In the genomic region with DNA sequence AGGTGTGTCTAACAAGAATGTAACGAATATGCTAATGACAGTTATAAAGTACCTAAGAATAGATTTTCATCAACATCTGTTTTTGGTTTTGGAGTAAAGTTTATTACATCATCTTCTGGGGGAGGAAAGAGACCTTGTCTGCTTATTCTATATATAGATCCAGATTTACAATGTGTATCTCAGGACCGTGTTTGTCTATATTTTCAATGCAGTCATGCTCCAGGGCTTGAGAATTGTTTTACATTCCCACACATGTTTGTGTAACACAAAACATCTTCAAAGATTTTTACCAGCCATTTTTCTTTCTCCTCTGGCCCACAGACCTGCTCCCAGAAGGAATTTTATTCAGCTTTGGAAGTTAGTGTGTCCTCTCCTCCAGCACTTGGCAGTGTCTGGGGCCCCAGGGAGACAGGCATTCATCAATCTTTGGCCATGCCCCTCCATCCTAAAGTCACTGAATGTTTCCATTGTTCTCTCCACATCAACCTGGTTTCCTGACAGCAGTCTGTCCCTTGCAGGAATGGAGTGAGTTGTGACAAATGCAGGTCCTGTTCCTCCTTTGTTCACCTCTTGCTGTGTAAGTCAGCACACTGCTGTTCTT, we compare ENCODE assay signal across 19 mouse cellular contexts. TPM values are rescaled to one million over a fixed set of nuclear protein-coding genes. Genes with fewer than 3 reads are reported as not detected.
DNase-seq lines count a peak whose midpoint lies in the region; ATAC-seq lines count a peak whose summit lies in the region.
"Had no signal": no experiment of that assay in that cellular context is flagged by ENCODE, and none has a peak within 500 bp of the region (broad histone marks: within the 10 kb centered on the region; RNA-seq: fewer than 3 reads in every experiment).

No protein-coding gene starts in this region.

- 84% methylated on average over 2 of the region's 2 CpGs for WGBS in forebrain, embryonic 10.5 days
- WGBS in forebrain, embryonic 12.5 days: 84% methylated on average over 2 of the region's 2 CpGs
- 22% methylated on average over 2 of the region's 2 CpGs for WGBS in heart, embryonic 16.5 days
- 27% methylated on average over 2 of the region's 2 CpGs for WGBS in embryonic facial prominence, embryonic 14.5 days

- H3K4me1 ChIP-seq in forebrain, embryonic 10.5 days: peaks cover 24% of the 10 kb centered on the region
- 0 out of 2 replicates have a peak, but pooled peaks cover 10% of the 10 kb centered on the region for H3K4me1 ChIP-seq in forebrain, embryonic 12.5 days
- H3K4me1 ChIP-seq in heart, embryonic 16.5 days (ENCODE audit: control insufficient read depth, insufficient read depth, low read length): peaks cover 61% of the 10 kb centered on the region
- H3K4me1 ChIP-seq in embryonic facial prominence, embryonic 14.5 days (ENCODE audit: control insufficient read depth, insufficient read depth, low read length): peaks cover 20% of the 10 kb centered on the region

- no peaks in the 10 kb centered on the region for H3K36me3 ChIP-seq in forebrain, embryonic 10.5 days (replicated peaks)
- H3K36me3 ChIP-seq in forebrain, embryonic 12.5 days (replicated peaks): no peaks in the 10 kb centered on the region
- no peaks in the 10 kb centered on the region for H3K36me3 ChIP-seq in heart, embryonic 16.5 days (ENCODE audit: control insufficient read depth, insufficient read depth)
- no peaks in the 10 kb centered on the region for H3K36me3 ChIP-seq in embryonic facial prominence, embryonic 14.5 days (ENCODE audit: control insufficient read depth, insufficient read depth, low read length)
- H3K36me3 ChIP-seq: hindbrain, embryonic 13.5 days; intestine, embryonic 15.5 days; liver, embryonic 13.5 days had no signal

- no peak for ATAC-seq in forebrain, embryonic 12.5 days (ENCODE audit: low FRiP score)
- ATAC-seq in heart, embryonic 16.5 days (replicated peaks; ENCODE audit: extremely low read depth, insufficient read depth, low FRiP score): no peak
- ATAC-seq in embryonic facial prominence, embryonic 14.5 days (ENCODE audit: low read depth): peak; percentile 74; the same call in 1 of the 2 replicates
- ATAC-seq in erythroid progenitor cell, adult 5-6 weeks (replicated peaks; ENCODE audit: low FRiP score, poor library complexity, severe bottlenecking): no peak
- ATAC-seq: activated CD4-positive, CD25-positive, alpha-beta regulatory T cell, adult 4 months; forebrain, postnatal 0 days; intestine, embryonic 15.5 days had no signal

- no peaks in the 10 kb centered on the region for H3K27me3 ChIP-seq in forebrain, embryonic 10.5 days (ENCODE audit: poor library complexity, severe bottlenecking)
- H3K27me3 ChIP-seq in forebrain, embryonic 12.5 days: no peaks in the 10 kb centered on the region
- H3K27me3 ChIP-seq in heart, embryonic 16.5 days (ENCODE audit: control insufficient read depth, insufficient read depth, low read length): no peaks in the 10 kb centered on the region
- no peaks in the 10 kb centered on the region for H3K27me3 ChIP-seq in embryonic facial prominence, embryonic 14.5 days (replicated peaks; ENCODE audit: control insufficient read depth, insufficient read depth, low read length)
- H3K27me3 ChIP-seq: hindbrain, embryonic 13.5 days; intestine, embryonic 15.5 days; liver, embryonic 13.5 days had no signal

- H3K9me3 ChIP-seq in forebrain, embryonic 10.5 days: no peaks in the 10 kb centered on the region
- H3K9me3 ChIP-seq in forebrain, embryonic 12.5 days: no peaks in the 10 kb centered on the region
- H3K9me3 ChIP-seq in heart, embryonic 16.5 days (replicated peaks; ENCODE audit: control insufficient read depth, low read length): no peaks in the 10 kb centered on the region
- no peaks in the 10 kb centered on the region for H3K9me3 ChIP-seq in embryonic facial prominence, embryonic 14.5 days (ENCODE audit: control insufficient read depth, low read length)
- H3K9me3 ChIP-seq: hindbrain, embryonic 13.5 days; intestine, embryonic 15.5 days; liver, embryonic 13.5 days had no signal

- H3K27ac ChIP-seq in forebrain, embryonic 10.5 days: peak overlapping the region; percentile 35; the same call in 1 of the 2 replicates
- no peak overlapping the region for H3K27ac ChIP-seq in forebrain, embryonic 12.5 days
- peak overlapping the region; percentile 63 for H3K27ac ChIP-seq in heart, embryonic 16.5 days (ENCODE audit: low read length)
- peak overlapping the region; percentile 64 for H3K27ac ChIP-seq in embryonic facial prominence, embryonic 14.5 days (replicated peaks; ENCODE audit: low read depth, low read length)
- H3K27ac ChIP-seq: hindbrain, embryonic 13.5 days; intestine, embryonic 15.5 days; liver, embryonic 13.5 days; stomach, postnatal 0 days had no signal

- H3K4me3 ChIP-seq in forebrain, embryonic 10.5 days: no peak overlapping the region
- H3K4me3 ChIP-seq in forebrain, embryonic 12.5 days (replicated peaks): no peak overlapping the region
- no peak overlapping the region for H3K4me3 ChIP-seq in heart, embryonic 16.5 days (ENCODE audit: low read length)
- H3K4me3 ChIP-seq in embryonic facial prominence, embryonic 14.5 days (ENCODE audit: low read depth, low read length): no peak overlapping the region
- H3K4me3 ChIP-seq: hindbrain, embryonic 13.5 days; intestine, embryonic 15.5 days; liver, embryonic 13.5 days had no signal

- DNase-seq in forebrain, embryonic 10.5 days (ENCODE audit: extremely low spot score, low spot score): no peak
- no peak for DNase-seq in heart, postnatal 36 days
- peak; percentile 60 for DNase-seq in embryonic facial prominence, embryonic 14.5 days (ENCODE audit: low spot score)
- peak; percentile 29 for DNase-seq in mesoderm, embryonic 11.5 days (ENCODE audit: low read depth, low spot score)
- DNase-seq in lung, postnatal 4 days: no peak
- DNase-seq: cerebellum, postnatal 25 days; forebrain, postnatal 0 days; gastrocnemius, postnatal 25 days; liver, embryonic 13.5 days; right cerebral cortex, postnatal 14 days; thymus, postnatal 14 days had no signal

- intact Hi-C loops in heart, postnatal 36 days (cut with DNase I): no loop called here

- no peak overlapping the region for H3K4me2 ChIP-seq in forebrain, embryonic 12.5 days
- H3K4me2 ChIP-seq in heart, embryonic 16.5 days (ENCODE audit: low read depth, low read length): no peak overlapping the region
- H3K4me2 ChIP-seq in embryonic facial prominence, embryonic 14.5 days (ENCODE audit: low read depth, low read length): no peak overlapping the region
- H3K4me2 ChIP-seq: hindbrain, embryonic 13.5 days; intestine, embryonic 15.5 days; liver, embryonic 13.5 days had no signal

- H3K9ac ChIP-seq in forebrain, embryonic 12.5 days: no peak overlapping the region
- H3K9ac ChIP-seq in heart, embryonic 16.5 days (ENCODE audit: low read length): no peak overlapping the region
- no peak overlapping the region for H3K9ac ChIP-seq in embryonic facial prominence, embryonic 14.5 days (ENCODE audit: low read depth, low read length)
- H3K9ac ChIP-seq: forebrain, postnatal 0 days; hindbrain, embryonic 13.5 days; intestine, embryonic 15.5 days; liver, embryonic 13.5 days had no signal

RNA-seq across cellular contexts. Expression of a gene that starts 28.9 kb away (rescaled TPM):
- 21.2 and 22.1 TPM in 2 replicates for polyA plus RNA-seq in forebrain, embryonic 10.5 days (2016; fragmentation: Nextera tagmentation; extraction: Ambion mirVana)
- polyA plus RNA-seq in forebrain, embryonic 12.5 days (2016; fragmentation: Nextera tagmentation; extraction: Ambion mirVana): 17.6 TPM in 2 replicates
- polyA plus RNA-seq in heart, embryonic 16.5 days (2015; fragmentation: Nextera tagmentation; extraction: Ambion mirVana): 28.9 and 30.3 TPM in 2 replicates
- total RNA-seq in heart, postnatal 36 days (2021): 10 to 100 TPM; 12.8 to 13.7 TPM
- polyA plus RNA-seq in embryonic facial prominence, embryonic 14.5 days (2014; fragmentation: Nextera tagmentation; extraction: Ambion mirVana): 18.4 and 18.5 TPM in 2 replicates
- 1.4 and 5.9 TPM in 2 replicates for total RNA-seq in erythroid progenitor cell, adult 5-6 weeks (2015; ENCODE audit: low replicate concordance)
- total RNA-seq in erythroid progenitor cell, adult 5-6 weeks (2017; ENCODE audit: low replicate concordance): 3.2 TPM in 2 replicates

RNA-seq across cellular contexts. Expression of a gene that starts 42.2 kb away (rescaled TPM):
- 1.4 and 2.2 TPM in 2 replicates for polyA plus RNA-seq in forebrain, embryonic 10.5 days (2016; fragmentation: Nextera tagmentation; extraction: Ambion mirVana)
- 0.86 and 1.4 TPM in 2 replicates for polyA plus RNA-seq in forebrain, embryonic 12.5 days (2016; fragmentation: Nextera tagmentation; extraction: Ambion mirVana)
- polyA plus RNA-seq in heart, embryonic 16.5 days (2015; fragmentation: Nextera tagmentation; extraction: Ambion mirVana): 2.8 and 2.9 TPM in 2 replicates
- total RNA-seq in heart, postnatal 36 days (2021): 1 to 10 TPM in 1 of 2 experiments, under 1 TPM in 1; 0.78 to 1.0 TPM
- 2.6 and 4.1 TPM in 2 replicates for polyA plus RNA-seq in embryonic facial prominence, embryonic 14.5 days (2014; fragmentation: Nextera tagmentation; extraction: Ambion mirVana)
- 0.84 and 1.4 TPM in 2 replicates for total RNA-seq in erythroid progenitor cell, adult 5-6 weeks (2015; ENCODE audit: low replicate concordance)
- total RNA-seq in erythroid progenitor cell, adult 5-6 weeks (2017; ENCODE audit: low replicate concordance): not detected in 2 replicates
- total RNA-seq: megakaryocyte-erythroid progenitor cell, adult 5-6 weeks had no signal

Comparison
In these comparisons a context has a peak if more than half of its experiments do, and no peak if none do; other contexts are left out.
1. DNase-seq: peak in embryonic facial prominence, embryonic 14.5 days (single experiment) and mesoderm, embryonic 11.5 days (single experiment); none in forebrain, embryonic 10.5 days (single experiment), heart, postnatal 36 days (0 of 2) and lung, postnatal 4 days (0 of 2).